Mouse (Mus musculus) mammary gland, adult 2 months (tissue): Measurements from ENCODE around the gene Fbxw2. TPM values are rescaled to one million over a fixed set of nuclear protein-coding genes. Genes with fewer than 3 reads are reported as not detected.

Experiments used
- polyA plus RNA-seq: library from polyadenylated mRNA; depleted of rRNA; stranded (reverse); fragments of >200 nt; gene quantifications from 2 replicates; pipeline ENCODE4 v1.2.3, GENCODE M21; 2012; ENCODE audit warnings: low replicate concordance; rRNA removed

Gene Fbxw2
- 39.4 and 47.5 TPM in 2 replicates for polyA plus RNA-seq

GRCm38 (mm10) chr2:34825827-34826459 is at the start of gene Fbxw2:
TSS of gene Fbxw2 (minus strand) at chr2:34826311.

GRCm38 (mm10) chr2:34874816-34875345 is 48.8 kb upstream of the Fbxw2 start, which contains the start of gene Psmd5:
TSS of gene Psmd5 (minus strand) at chr2:34874968.

GRCm38 (mm10) chr2:34874271-34874670 is 48.2 kb upstream of the Fbxw2 start, which contains the start of gene Cutal:
TSS of gene Cutal (plus strand) at chr2:34874396.

GRCm38 (mm10) chr2:34832766-34833457 is 6.8 kb upstream of the Fbxw2 start, which contains the start of gene Gm34653:
TSS of gene Gm34653 (plus strand) at chr2:34833007.

GRCm38 (mm10) chr2:34799357-34800256 is 26.5 kb downstream of the Fbxw2 start, which contains the start of gene Rabepk:
TSS of gene Rabepk (minus strand) at chr2:34799912.

GRCm38 (mm10) chr2:34771368-34772226 is 54.5 kb downstream of the Fbxw2 start, which contains the start of gene Hspa5:
TSS of gene Hspa5 (plus strand) at chr2:34771970.

GRCm38 (mm10) chr2:34754551-34755358 is 71.4 kb downstream of the Fbxw2 start, which contains the start of gene Gapvd1:
TSS of gene Gapvd1 (minus strand) at chr2:34755232.

Other genes with a start within 250 kb of the Fbxw2 start
- 13.0 and 16.7 TPM in 2 replicates for gene Gapvd1, start 71.1 kb downstream of the Fbxw2 start, polyA plus RNA-seq
- gene Hspa5, start 54.3 kb downstream of the Fbxw2 start, polyA plus RNA-seq: 192 and 526 TPM in 2 replicates
- gene Rabepk, start 26.4 kb downstream of the Fbxw2 start, polyA plus RNA-seq: 27.0 and 31.9 TPM in 2 replicates
- not detected in 2 replicates for gene Gm34653, start 6.7 kb upstream of the Fbxw2 start, polyA plus RNA-seq
- 14.7 and 27.9 TPM in 2 replicates for gene Cutal, start 48.1 kb upstream of the Fbxw2 start, polyA plus RNA-seq
- 7.9 and 19.2 TPM in 2 replicates for gene Psmd5, start 48.7 kb upstream of the Fbxw2 start, polyA plus RNA-seq
- 2.3 and 2.4 TPM in 2 replicates for gene Phf19, start 87.7 kb upstream of the Fbxw2 start, polyA plus RNA-seq
- 42.6 and 50.3 TPM in 2 replicates for gene Traf1, start 135.5 kb upstream of the Fbxw2 start, polyA plus RNA-seq
- gene Hc, start 235.1 kb upstream of the Fbxw2 start, polyA plus RNA-seq: 7.1 and 9.3 TPM in 2 replicates